Mouse (Mus musculus) mesoderm, embryonic 11.5 days (tissue): ENCODE measurements around the gene Wdr43.

Experiments
- DNase-seq: peaks from one replicate; pipeline ENCODE4 v3.0.0-alpha.2; 2012; ENCODE audit warnings: low read depth, low spot score

The Wdr43 gene

DNA sequence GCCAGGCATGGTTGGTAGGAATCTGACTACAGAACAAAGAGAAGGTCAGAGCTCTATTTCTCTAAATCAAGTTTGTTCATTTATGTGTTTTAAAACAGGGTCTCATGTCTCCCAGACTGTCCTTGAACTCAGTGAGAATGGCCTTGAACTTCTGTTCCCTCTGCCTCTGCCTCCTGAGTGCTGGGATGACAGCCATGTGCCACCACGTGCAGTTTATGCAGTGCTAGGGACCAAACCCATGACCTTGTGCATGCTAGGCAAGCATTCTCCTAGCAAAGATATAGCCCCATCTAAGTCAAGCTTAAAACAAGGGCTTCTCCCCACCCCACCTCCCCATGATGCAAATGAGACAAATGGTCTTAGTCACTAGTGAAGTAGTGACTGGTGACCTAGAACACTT, 89.4 kb downstream of the Wdr43 start:
- DNase-seq: no peak

DNA sequence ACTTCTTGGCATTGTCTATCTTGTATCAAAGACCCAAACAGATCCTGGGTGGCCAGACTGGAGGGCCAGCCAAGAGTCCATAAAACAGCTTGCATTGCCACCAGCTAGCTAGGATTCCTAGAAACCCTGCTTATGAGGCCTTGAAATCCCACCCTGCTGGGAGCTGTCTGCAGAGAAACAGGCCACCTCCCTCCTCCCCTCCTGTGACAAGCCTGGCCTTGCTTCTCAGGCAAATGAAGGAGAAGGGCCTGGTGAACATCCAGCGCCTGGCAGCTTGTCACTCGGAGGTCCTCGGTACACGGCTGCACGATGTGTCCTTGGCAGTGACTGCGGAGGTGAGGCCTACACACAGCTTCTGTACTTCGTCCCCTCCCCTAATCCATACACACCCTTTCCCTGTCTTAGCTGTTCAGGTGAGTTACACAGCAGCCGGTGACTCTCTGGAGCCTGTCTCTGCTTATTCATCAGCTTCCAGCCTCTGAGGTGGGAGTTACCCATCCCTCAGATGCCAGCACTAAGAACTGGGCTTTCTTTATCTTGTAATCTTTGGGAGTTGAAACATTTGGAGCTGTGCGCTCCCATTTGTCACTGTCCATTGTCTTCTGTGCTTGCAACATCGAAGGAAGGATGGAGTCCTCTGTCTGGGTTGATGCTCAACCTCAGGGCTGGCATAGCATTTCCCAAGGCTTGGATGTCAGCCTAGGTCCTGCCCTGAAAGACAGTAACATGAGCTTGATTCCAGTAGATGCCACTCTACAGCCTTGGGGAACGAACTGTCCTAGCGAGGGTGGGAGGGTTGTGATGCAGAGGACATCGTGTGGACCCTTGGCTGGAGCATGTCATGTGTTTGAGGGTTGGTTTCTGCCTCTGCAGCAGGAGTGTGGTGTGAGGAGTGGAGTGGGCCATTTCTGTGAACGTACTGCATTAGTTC, 90.1 kb downstream of the Wdr43 start:
- DNase-seq: no peak

DNA sequence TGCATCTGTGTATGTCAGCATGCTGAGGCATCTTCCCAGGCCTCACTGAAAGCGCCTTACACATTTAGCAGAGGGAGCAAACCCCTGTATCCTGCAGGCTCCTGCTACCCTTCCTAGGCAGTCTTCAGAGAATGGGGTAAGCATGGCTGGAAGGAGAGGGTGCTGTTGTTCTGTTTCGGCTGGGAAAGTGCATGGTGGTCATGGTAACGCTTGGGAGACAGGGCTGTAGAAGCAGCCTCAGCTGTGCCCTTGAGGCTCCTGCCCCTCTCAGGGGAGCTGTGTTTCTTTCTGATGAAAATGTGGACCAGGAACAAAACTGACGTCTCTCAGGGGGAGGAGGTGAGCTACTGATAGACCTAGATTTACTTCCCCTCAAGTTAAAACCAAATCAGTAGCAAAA, 92.0 kb downstream of the Wdr43 start:
- no peak for DNase-seq
